Mouse (Mus musculus): ENCODE data around the gene Pilra. TPM values are rescaled to one million over a fixed set of nuclear protein-coding genes. Genes with fewer than 3 reads are reported as not detected.

Gene Pilra
- polyA plus RNA-seq, 1 experiment from 2014 or later, result 2.8 TPM

GRCm38 (mm10) chr5:137785164-137786031, 50.7 kb downstream of the Pilra start:
- 2% methylated on average over 61 of the region's 62 CpGs for WGBS
- H3K9me3 ChIP-seq (ENCODE audit: control insufficient read depth, low read length), result peaks cover 4% of the 10 kb centered on the region; the same call in 1 of the 2 replicates
- no peaks in the 10 kb centered on the region for H3K27me3 ChIP-seq (replicated peaks; ENCODE audit: control insufficient read depth, insufficient read depth, low read length)
- H3K4me2 ChIP-seq (ENCODE audit: low read depth, low read length), result peak overlapping the region; percentile 94
- H3K4me3 ChIP-seq (ENCODE audit: low read length), result peak overlapping the region; percentile 89
- peak; percentile 8 for ATAC-seq
- H3K4me1 ChIP-seq (ENCODE audit: control insufficient read depth, insufficient read depth, low read length), result peaks cover 31% of the 10 kb centered on the region
- peak overlapping the region; percentile 99 for H3K27ac ChIP-seq (ENCODE audit: low read length)
- peaks cover 22% of the 10 kb centered on the region for H3K36me3 ChIP-seq (ENCODE audit: control insufficient read depth, insufficient read depth, low read length)
- H3K9ac ChIP-seq (ENCODE audit: low read depth, low read length), result peak overlapping the region; percentile 96

- Histone ChIP-seq H3K36me3 (ENCODE audit: control insufficient read depth, insufficient read depth, low read length) (peaks cover 22% of the 10 kb centered on the region), H3K9me3 (ENCODE audit: control insufficient read depth, low read length) (peaks cover 4% of the 10 kb centered on the region; the same call in 1 of the 2 replicates), H3K4me2 (ENCODE audit: low read depth, low read length) (peak overlapping the region; percentile 94), H3K4me3 (ENCODE audit: low read length) (peak overlapping the region; percentile 89), H3K27me3 (replicated peaks; ENCODE audit: control insufficient read depth, insufficient read depth, low read length) (no peaks in the 10 kb centered on the region), H3K27ac (ENCODE audit: low read length) (no peak overlapping the region; the same call in 1 of the 2 replicates), H3K4me1 (ENCODE audit: control insufficient read depth, insufficient read depth, low read length) (peaks cover 39% of the 10 kb centered on the region), H3K9ac (ENCODE audit: low read depth, low read length) (peak overlapping the region; percentile 96)
- WGBS, result 70% methylated on average over 14 of the region's 14 CpGs
- no peak for ATAC-seq
These were observed 51.5 kb downstream of the Pilra start for GRCm38 (mm10) chr5:137784546-137784945.

- 54% methylated on average over 9 of the region's 9 CpGs for WGBS
- Histone ChIP-seq H3K36me3 (ENCODE audit: control insufficient read depth, insufficient read depth, low read length) (peaks cover 22% of the 10 kb centered on the region), H3K4me1 (ENCODE audit: control insufficient read depth, insufficient read depth, low read length) (peaks cover 40% of the 10 kb centered on the region), H3K27me3 (replicated peaks; ENCODE audit: control insufficient read depth, insufficient read depth, low read length) (no peaks in the 10 kb centered on the region), H3K9me3 (ENCODE audit: control insufficient read depth, low read length) (peaks cover 4% of the 10 kb centered on the region; the same call in 1 of the 2 replicates), H3K27ac (ENCODE audit: low read length) (no peak overlapping the region), H3K4me3 (ENCODE audit: low read length) (peak overlapping the region; percentile 89), H3K9ac (ENCODE audit: low read depth, low read length) (peak overlapping the region; percentile 96), H3K4me2 (ENCODE audit: low read depth, low read length) (peak overlapping the region; percentile 94)
- ATAC-seq, result no peak
These were observed 52.1 kb downstream of the Pilra start for GRCm38 (mm10) chr5:137783901-137784540.

- Histone ChIP-seq H3K4me3 (ENCODE audit: low read length) (peak overlapping the region; percentile 89), H3K4me1 (ENCODE audit: control insufficient read depth, insufficient read depth, low read length) (peaks cover 43% of the 10 kb centered on the region), H3K4me2 (ENCODE audit: low read depth, low read length) (peak overlapping the region; percentile 94)
These were observed 53.1 kb downstream of the Pilra start for GRCm38 (mm10) chr5:137782776-137783522.

GRCm38 (mm10) chr5:137781661-137782060, 54.4 kb downstream of the Pilra start:
- Histone ChIP-seq H3K27me3 (replicated peaks; ENCODE audit: control insufficient read depth, insufficient read depth, low read length) (no peaks in the 10 kb centered on the region), H3K4me2 (ENCODE audit: low read depth, low read length) (no peak overlapping the region), H3K4me3 (ENCODE audit: low read length) (no peak overlapping the region), H3K9ac (ENCODE audit: low read depth, low read length) (no peak overlapping the region), H3K4me1 (ENCODE audit: control insufficient read depth, insufficient read depth, low read length) (peaks cover 48% of the 10 kb centered on the region), H3K9me3 (ENCODE audit: control insufficient read depth, low read length) (no peaks in the 10 kb centered on the region), H3K36me3 (ENCODE audit: control insufficient read depth, insufficient read depth, low read length) (peaks cover 22% of the 10 kb centered on the region), H3K27ac (ENCODE audit: low read length) (no peak overlapping the region)
- no peak for ATAC-seq
- WGBS, result 86% methylated on average over 7 of the region's 7 CpGs

More at GRCm38 (mm10) chr5:137782776-137783522, 53.1 kb downstream of the Pilra start:
- H3K36me3 ChIP-seq (ENCODE audit: control insufficient read depth, insufficient read depth, low read length), result peaks cover 22% of the 10 kb centered on the region
- WGBS, result 81% methylated on average over 13 of the region's 13 CpGs
- peaks cover under 1% of the 10 kb centered on the region; the same call in 1 of the 2 replicates for H3K9me3 ChIP-seq (ENCODE audit: control insufficient read depth, low read length)
- peak overlapping the region; percentile 96; the same call in 1 of the 2 replicates for H3K9ac ChIP-seq (ENCODE audit: low read depth, low read length)
- H3K27ac ChIP-seq (ENCODE audit: low read length), result no peak overlapping the region
- no peaks in the 10 kb centered on the region for H3K27me3 ChIP-seq (replicated peaks; ENCODE audit: control insufficient read depth, insufficient read depth, low read length)
- ATAC-seq, result no peak

- Histone ChIP-seq H3K4me2 (ENCODE audit: low read depth, low read length) (peak overlapping the region; percentile 93), H3K9me3 (ENCODE audit: control insufficient read depth, low read length) (no peaks in the 10 kb centered on the region), H3K27me3 (replicated peaks; ENCODE audit: control insufficient read depth, insufficient read depth, low read length) (no peaks in the 10 kb centered on the region), H3K27ac (ENCODE audit: low read length) (peak overlapping the region; percentile 86), H3K36me3 (ENCODE audit: control insufficient read depth, insufficient read depth, low read length) (peaks cover 20% of the 10 kb centered on the region), H3K4me1 (ENCODE audit: control insufficient read depth, insufficient read depth, low read length) (peaks cover 45% of the 10 kb centered on the region), H3K9ac (ENCODE audit: low read depth, low read length) (peak overlapping the region; percentile 84), H3K4me3 (ENCODE audit: low read length) (peak overlapping the region; percentile 79)
- ATAC-seq, result peak; percentile 52
- under 1% methylated on average over 82 of the region's 83 CpGs for WGBS
These were observed 56.8 kb downstream of the Pilra start for GRCm38 (mm10) chr5:137779053-137779933.

GRCm38 (mm10) chr5:137778635-137779034, 57.4 kb downstream of the Pilra start, which contains the start of gene Ppp1r35:
Gene Ppp1r35 (plus strand): TSS chr5:137778849.
- peak within 1 kb of the TSS; percentile 79 for H3K4me3 ChIP-seq (ENCODE audit: low read length)
- H3K9ac ChIP-seq (ENCODE audit: low read depth, low read length), result peak within 1 kb of the TSS; percentile 84
- ATAC-seq, result peak; percentile 95
- no peaks in the 10 kb centered on the region for H3K9me3 ChIP-seq (ENCODE audit: control insufficient read depth, low read length)
- peak within 1 kb of the TSS; percentile 86 for H3K27ac ChIP-seq (ENCODE audit: low read length)
- peak within 1 kb of the TSS; percentile 93 for H3K4me2 ChIP-seq (ENCODE audit: low read depth, low read length)
- no peaks in the 10 kb centered on the region for H3K27me3 ChIP-seq (replicated peaks; ENCODE audit: control insufficient read depth, insufficient read depth, low read length)
- H3K4me1 ChIP-seq (ENCODE audit: control insufficient read depth, insufficient read depth, low read length), result peaks cover 39% of the 10 kb centered on the region
- WGBS, result under 1% methylated on average over 31 of the region's 31 CpGs
- peaks cover 18% of the 10 kb centered on the region for H3K36me3 ChIP-seq (ENCODE audit: control insufficient read depth, insufficient read depth, low read length)

- H3K27ac ChIP-seq (ENCODE audit: low read length), result peak overlapping the region; percentile 86
- no peak for ATAC-seq
- no peaks in the 10 kb centered on the region for H3K9me3 ChIP-seq (ENCODE audit: control insufficient read depth, low read length)
- H3K9ac ChIP-seq (ENCODE audit: low read depth, low read length), result no peak overlapping the region
- H3K4me3 ChIP-seq (ENCODE audit: low read length), result no peak overlapping the region
- H3K36me3 ChIP-seq (ENCODE audit: control insufficient read depth, insufficient read depth, low read length), result peaks cover 12% of the 10 kb centered on the region
- no peak overlapping the region for H3K4me2 ChIP-seq (ENCODE audit: low read depth, low read length)
- peaks cover 28% of the 10 kb centered on the region for H3K4me1 ChIP-seq (ENCODE audit: control insufficient read depth, insufficient read depth, low read length)
- no peaks in the 10 kb centered on the region for H3K27me3 ChIP-seq (replicated peaks; ENCODE audit: control insufficient read depth, insufficient read depth, low read length)
- 54% methylated on average over 7 of the region's 7 CpGs for WGBS
These were observed 58.7 kb downstream of the Pilra start for GRCm38 (mm10) chr5:137777267-137777845.
